Mouse (Mus musculus) cerebellum, adult 2 months (tissue): ENCODE data around the gene Kcna7.

Experiments
- CTCF ChIP-seq: fragments of 200-500 bp; IDR thresholded peaks from 2 replicates; pipeline ENCODE4 v1.5.1; 2011; ENCODE audit warnings: low read depth, mild to moderate bottlenecking, control low read depth, low read length, moderate library complexity, borderline replicate concordance; ENCODE audit not compliant: insufficient read depth
- POLR2A ChIP-seq: fragments of 200-500 bp; IDR thresholded peaks from 2 replicates; pipeline ENCODE4 v1.6.1; 2011; ENCODE audit warnings: low read length, control low read depth, borderline replicate concordance; ENCODE audit not compliant: insufficient read depth

- TF ChIP-seq POLR2A: no peak
- TF ChIP-seq CTCF: no peak
These were observed 3.5 kb downstream of the Kcna7 start for GRCm38 (mm10) chr7:45408949-45409348.
